Mouse (Mus musculus) cerebellum, adult 9-10 months (tissue): Measurements from ENCODE around the gene Por.

Source experiments
- DNase-seq: peaks from one replicate; pipeline ENCODE4 v3.0.0; 2022

Gene Por

DNA sequence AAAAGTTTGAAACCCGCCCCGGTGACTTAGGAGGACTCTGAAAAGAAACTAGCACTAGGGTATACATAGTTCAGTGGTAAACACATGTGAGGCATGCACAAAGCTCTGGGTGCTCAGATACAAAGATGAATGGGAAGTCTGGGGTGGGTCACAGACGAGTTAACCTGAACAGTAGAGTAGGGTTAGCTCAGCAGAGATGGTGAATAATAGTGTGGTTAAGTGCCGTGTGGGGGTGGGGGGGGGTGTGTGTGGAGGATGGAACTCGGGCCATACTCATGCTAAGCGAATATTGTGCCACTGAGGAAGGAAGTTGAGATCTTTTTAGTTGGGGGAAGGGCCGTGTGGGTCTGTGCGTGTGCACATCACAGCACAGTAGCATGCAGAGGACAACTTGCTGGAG lies 110.5 kb downstream of the Por start:
- no peak for DNase-seq

DNA sequence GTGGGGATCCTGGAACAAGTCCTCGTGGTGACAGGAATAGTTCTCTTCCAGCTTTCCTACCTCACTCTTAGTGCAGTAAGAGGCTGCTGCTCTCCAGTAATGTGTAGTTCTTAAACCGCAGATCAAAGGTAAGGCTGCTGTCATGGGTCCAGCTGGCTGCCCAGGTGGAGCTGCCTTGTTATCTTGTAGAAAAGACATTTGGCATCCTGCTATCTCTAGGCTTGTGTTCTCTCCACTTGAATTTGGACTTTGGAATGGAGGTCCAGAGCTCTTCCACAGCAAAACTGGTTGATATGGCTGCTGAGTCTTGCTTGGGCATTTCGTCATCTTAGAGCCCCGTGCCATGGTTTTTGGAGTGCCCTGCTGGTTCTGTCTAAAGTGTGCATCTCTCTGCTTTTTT lies 113.1 kb downstream of the Por start:
- no peak for DNase-seq
